Mouse (Mus musculus) telencephalon, adult 2 months (tissue): ENCODE measurements around the gene Cuta.
"Not testable (repeated sequence)": the region's sequence is repeated elsewhere in the genome, so short reads cannot be mapped to it uniquely, and the experiment has no call there.

ENCODE experiments used
- DNase-seq: peaks from one replicate; pipeline ENCODE4 v3.0.0-alpha.2; 2011; ENCODE audit warnings: low read depth, low spot score

The Cuta gene

DNA sequence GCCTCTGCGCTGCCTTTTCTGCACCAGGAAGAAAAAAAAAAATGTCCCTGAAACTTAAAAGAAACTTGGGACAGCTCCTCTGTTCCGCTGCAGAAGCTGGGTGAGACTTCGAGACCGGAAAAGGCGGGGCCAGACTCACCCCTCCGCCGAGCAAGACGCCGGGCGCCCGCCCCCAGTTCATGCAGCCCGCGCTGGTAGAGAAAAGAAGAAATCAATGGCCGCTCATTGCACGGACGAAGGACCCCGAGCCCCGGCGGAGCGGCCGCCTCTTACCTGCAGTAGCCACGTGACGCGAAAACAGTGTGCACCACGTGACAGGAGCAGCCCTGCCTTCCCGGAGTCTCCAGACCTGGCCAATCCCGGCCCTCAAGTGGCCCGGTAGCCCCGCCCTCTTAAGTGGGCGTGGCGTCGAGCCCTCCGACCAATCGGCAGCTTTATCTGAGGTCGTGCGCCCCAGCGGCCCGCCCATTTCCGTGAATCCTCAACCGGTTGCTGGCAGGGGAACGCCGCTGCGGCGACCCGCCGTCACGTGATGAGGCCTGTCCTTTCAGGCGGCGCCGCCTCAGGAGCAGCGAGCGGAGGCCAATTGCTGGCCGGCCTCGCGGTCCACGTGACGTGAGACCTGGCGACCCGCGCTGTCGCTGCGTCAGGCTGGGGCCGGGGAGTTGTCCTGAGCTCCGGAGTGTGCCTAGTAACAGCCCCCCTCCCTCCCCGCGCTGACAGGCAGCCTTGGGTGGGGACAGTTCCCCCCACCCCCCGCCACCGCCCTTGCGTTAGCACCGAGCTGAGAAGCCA lies at the start of gene Cuta:
TSS of gene Cuta (minus strand) at position 392 of the 795 bp plus-strand sequence.
- peak; percentile 99 for DNase-seq

DNA sequence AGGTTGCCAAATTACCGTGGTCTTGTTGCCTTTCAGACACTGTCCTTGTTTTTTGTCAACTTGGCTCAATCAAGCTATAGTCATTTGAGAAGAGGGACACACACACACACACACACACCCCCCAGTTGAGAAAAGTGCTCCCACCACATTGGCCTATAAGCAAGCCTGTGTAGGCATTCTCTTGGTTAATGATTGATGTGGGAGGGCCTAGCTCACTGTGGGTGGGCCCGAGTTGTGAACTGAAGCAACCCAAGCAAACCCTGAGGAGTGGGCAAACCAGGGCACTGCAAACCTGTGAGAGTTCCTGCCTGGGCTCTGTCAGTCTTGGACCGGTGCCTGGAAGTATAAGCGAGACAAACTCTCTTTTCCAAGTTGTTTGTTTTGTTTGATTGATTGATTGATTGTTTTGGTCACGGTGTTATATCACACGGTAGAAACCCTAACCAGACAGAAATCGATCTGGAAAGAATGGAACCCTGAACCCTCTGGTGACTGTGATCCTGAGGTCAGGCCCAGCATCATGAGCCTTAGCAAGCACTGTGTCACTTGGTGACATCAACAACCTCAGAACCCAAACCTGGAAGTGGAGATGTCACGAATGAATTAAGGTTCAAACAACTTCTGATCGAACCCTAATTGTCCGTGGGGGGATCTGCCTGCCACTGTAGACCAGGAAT lies 46.3 kb upstream of the Cuta start:
- no peak for DNase-seq

DNA sequence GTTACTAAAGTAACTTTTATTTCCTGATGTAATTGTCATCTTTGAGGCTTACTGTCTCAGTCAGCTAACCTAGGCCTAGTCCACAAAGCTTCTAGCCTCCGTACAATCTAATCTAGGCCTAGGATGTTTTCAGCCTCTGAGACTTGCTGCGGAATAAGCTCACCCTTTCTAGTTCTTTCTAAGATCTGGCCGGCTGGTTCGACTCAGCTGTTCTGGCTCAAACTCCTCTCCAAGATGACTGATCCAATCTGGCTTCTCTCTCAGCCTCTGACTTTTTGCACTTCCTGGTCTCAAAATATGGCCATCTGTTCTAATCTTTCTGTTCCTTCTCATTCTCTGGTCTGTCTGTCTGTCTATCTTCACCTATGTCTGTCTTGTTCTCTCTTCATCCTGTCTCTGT lies 44.0 kb upstream of the Cuta start:
- no peak for DNase-seq

DNA sequence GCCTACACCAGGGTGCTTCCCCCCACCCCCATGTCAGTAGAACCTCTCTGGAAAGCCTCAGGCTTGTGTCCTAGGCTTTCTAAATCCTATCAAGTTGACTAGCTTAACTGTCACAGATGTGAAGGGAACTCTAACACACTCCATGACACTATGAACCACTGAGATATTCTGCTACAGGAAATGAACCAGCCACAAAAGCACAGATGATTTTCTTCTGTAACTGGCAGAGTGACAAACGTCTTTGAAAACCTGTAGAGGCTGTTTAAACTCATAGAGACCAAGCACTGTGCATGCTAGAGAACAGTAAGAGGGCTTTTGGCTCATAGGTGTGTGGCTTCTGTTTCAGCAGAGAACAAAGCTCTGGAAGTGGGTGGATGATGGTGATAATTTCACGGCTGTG lies 41.7 kb upstream of the Cuta start:
- DNase-seq: no peak

DNA sequence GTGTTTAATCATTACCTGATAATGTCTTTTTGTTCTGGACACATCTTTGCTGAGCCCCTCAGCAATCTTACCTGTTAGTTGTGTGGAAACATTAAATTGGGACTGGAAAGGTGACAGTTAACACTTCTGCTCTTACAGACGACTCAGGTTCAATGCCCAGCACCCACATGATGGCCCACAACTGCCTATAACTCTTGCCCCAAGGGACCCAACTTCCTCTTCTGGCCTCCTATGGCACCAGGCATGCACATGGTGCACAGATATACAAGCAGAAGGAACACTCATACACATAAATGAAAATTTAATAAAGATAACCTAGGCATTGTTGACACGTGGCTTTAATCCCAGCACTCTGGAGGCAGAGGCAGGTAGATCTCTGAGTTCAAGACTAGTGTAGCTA lies 40.1 kb upstream of the Cuta start:
- DNase-seq: no peak

DNA sequence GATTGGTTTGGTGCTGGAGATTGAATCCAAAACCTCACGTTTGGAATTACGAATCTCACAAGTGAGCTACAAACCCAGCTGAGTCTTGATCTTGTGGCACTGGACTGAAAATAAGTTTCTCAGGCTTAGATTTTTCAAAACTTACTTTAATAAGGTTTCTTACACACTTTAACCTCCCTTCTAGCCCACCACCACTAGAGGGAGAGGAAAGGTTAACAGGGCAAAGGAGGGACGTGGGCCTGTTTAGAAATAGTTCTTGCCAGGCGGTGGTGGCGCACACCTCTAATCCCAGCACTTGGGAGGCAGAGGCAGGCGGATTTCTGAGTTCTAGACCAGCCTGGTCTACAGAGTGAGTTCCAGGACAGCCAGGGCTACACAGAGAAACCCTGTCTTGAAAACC lies 38.0 kb upstream of the Cuta start:
- not testable (repeated sequence) for DNase-seq

DNA sequence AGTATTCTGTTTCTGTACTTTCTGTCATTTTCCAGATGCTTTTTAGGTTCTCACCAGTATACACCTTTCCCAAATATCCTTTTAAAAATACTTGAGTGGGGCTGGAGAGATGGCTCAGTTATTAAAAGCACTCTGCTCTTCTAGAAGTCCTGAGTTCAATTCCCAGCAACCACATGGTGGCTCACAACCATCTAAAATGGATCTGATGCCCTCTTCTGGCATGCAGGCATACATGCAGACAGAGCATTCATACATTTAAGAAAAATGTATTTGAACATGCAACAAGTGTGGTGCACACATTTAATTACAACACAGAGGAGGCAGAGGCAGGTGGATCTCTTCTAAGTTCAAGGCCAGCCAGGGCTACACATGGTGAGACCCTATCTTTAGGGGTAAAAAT lies 36.0 kb upstream of the Cuta start:
- no peak for DNase-seq

DNA sequence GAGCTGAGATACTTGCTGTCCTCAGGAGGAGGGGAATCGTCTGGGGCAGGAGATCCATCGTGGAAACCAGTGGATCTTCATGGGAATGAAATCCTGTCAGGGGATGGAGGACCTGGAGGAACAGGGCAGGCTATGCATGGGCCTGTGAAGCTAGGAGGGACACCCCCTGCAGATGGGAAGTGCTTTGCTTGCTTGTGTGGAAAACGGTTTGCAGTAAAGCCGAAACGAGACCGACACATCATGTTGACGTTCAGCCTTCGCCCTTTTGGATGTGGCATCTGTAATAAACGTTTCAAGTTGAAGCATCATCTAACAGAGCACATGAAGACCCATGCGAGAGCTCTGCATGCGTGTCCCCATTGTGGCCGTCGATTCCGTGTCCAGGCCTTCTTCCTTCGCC lies 35.2 kb upstream of the Cuta start:
- no peak for DNase-seq

DNA sequence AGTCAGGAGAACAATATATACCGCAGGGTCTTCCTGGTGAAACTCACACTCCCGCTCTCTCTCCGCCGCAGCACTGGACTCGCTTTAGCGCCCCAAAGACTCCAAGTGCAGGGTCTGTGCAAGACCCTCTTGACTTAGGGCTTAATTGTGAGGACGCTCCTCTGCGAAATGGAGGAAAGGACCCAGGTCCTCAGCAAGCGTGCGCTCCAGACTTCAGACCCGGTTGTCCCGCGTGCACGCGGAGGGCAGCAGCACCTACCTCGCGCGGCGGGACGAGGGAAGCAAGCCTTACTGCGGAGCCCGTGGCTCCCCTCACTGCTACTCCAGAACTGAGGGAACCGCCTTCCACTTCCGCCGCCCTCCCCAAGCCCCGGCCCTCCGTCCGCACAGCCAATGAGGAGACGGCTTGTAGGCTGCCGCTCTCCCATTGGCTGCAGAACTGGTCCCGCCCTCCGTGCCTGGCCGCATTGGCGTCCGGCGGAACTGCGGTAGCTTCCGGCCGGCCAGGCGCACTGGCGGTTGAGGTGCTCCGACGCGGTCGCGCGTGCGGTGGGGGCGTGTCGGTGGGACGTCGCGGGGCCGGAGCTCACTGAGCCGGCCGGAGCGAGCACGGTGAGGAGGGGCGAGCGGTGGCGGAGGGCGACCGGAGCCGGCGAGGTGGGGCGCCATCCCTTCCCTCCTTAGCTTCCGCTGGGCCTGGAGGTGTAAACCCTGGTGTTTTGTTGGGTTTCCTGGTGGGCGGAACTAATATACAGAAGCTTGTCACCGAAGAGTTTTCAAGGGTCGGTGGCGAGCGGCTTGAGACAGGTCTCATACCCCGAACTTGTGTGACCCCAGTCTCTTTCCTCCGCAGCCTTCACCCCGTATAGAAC lies 33.6 kb upstream of the Cuta start, which contains the start of gene Zbtb9:
TSS of gene Zbtb9 (plus strand) at position 465 of the 872 bp plus-strand sequence.
- DNase-seq: peak; percentile 93

DNA sequence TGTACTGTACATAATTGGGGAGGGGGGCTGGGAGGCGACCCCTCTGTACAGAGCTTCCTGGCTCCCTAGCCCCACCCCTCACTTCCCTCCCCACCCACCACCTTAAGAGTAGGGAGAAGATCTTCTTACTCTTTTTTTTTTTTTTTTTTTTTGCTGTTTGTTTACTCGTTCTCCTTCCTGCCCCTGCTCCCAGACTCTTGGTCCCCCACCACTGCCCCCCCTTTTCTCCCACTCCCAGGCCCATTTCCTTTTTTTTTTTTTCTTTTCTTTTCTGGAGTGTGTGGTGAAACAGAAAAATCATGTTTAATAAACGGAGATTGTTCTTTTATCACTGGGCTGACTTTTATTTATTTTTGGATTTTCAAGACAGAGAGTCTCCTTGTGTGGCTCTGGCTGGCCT lies 32.7 kb upstream of the Cuta start:
- no peak for DNase-seq

DNA sequence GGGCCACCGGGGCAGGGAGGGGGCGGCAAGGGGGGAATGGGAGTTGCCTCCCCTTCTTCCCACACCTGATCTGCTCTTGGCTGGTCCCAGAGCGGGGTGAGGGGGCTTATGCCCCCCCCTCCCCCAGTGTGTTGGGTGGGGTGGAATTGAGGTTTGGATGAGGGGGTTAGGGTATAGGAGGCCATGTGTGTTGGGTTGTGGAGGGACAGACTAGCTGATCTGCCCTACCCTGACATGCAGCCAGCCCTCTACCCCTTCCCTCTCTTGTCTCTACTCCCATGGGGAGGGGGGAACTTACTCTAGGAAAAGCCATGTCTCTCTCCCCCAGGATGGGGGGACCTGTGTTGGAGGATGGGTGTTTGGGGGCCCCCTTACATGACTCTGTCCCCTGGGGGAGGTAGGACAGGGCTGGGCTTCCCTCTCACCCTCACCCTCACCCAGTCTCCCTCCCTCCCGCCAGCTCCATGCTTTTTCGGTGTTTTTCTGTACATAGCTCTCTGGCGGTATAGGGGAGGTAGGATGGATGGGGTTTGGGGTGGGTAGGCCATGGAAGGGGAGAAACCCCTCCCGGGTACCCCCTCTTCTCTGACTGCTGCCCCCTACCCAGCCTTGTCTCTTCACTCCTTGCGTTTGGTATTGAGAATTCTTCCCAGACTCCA lies 32.0 kb upstream of the Cuta start:
- no peak for DNase-seq

DNA sequence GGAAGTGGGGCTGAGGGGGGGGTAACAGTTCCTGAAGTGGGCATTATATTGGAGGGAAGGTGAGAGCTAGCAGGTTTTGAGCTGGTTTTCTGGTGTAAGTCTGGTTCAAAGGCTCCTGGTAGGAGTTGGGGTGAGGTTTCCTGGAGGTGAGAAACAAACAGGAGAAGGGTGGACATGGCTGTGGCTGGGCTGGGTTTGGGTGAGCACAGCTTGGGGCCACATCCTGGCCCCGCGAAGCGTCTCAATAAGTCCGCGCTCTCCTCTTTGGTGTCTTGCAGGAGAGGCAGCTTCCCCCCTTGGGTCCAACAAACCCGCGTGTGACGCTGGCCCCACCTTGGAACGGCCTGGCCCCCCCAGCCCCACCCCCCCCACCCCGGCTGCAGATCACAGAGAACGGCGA lies 30.9 kb upstream of the Cuta start:
- no peak for DNase-seq

DNA sequence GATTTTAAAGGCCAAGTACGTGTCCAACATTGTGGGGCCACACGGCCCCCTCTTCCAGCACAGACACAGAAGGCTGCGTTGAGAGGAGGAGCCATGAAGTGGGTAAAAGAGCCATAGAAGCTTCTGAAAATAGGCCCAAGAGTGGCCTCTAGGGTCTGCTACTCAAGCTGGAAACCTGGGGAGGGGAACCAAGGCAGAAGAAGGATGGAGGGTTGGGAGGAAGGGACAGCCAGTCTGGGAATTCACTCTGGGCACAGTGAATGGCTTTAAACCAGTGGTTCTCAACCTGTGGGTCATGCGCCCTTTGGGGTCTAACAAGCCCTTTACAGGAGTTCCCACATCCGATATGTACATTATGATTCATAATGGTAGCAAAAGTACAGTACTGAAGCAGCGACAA lies 29.9 kb upstream of the Cuta start:
- no peak for DNase-seq

DNA sequence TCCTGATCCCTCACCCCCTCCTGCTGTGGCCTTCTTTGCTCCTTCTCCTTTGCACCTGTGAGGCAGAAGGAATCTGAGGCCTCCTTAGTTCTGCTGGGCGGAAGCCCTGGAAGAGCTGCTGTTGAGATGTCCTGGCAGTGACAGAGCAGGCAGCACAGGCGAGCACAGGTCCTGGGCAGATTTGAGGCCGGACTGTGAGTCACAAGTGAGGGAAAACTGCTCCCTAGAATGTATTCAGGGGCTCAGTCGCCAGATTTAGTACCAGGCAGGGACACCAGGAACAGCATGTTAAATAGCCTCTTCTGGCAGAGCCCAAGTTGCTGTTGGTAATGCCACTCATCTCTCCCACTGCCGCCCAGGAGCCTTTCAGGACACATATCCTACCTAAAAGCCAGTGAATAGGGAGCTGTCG lies 28.8 kb upstream of the Cuta start:
- DNase-seq: no peak

DNA sequence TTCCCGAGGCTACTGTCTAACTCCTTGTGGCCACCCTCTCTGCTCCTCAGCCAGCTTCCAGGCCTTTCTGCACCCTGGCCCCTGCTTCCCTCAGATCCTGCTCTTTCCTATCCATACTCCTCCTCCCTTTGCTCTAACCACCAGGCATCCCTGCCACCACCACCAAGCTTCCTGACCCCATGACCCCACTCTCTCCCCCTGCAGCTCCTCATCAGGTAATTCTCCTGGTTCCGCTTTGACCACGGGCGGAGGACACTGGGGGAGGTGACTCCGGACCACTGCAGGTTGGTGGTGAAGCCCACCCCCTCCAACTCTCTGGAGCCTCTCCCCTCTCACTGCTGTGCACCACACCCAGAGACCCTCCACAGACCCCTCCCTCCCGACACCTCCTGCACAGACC lies 28.1 kb upstream of the Cuta start:
- DNase-seq: no peak

DNA sequence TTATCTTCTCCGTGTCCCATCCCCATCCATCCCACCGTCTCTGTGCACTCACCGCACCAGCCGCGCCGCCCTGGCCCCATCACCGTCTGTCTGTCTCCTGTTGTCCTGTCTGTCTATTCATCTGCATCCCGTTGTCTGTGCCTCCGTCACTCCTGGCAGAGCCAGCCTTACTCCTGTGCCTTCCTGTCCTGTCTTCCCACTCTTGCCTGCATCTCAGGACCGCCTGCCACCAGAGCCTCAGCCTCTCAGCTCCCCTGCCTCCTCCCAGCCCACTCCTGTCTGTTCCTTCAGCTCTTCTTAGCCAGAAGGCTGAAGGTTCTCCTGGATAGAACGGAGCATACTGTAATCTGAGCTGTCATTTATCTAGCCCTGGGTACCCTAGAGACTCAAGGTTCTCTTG lies 27.6 kb upstream of the Cuta start:
- DNase-seq: no peak

DNA sequence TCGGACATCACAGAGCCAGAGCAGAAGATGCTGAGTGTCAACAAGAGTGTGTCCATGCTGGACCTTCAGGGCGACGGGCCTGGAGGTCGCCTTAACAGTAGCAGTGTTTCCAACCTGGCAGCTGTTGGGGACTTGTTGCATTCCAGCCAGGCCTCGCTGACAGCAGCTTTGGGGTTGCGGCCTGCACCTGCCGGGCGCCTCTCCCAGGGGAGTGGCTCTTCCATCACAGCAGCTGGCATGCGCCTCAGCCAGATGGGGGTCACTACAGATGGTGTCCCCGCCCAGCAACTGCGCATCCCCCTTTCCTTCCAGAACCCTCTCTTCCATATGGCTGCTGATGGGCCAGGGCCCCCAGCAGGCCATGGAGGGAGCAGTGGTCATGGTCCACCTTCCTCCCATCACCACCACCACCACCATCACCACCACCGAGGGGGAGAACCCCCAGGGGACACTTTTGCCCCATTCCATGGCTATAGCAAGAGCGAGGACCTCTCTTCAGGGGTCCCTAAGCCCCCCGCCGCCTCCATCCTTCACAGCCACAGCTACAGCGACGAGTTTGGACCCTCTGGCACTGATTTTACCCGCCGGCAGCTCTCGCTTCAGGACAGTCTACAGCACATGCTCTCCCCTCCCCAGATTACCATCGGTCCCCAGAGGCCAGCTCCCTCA lies 22.3 kb upstream of the Cuta start:
- no peak for DNase-seq

DNA sequence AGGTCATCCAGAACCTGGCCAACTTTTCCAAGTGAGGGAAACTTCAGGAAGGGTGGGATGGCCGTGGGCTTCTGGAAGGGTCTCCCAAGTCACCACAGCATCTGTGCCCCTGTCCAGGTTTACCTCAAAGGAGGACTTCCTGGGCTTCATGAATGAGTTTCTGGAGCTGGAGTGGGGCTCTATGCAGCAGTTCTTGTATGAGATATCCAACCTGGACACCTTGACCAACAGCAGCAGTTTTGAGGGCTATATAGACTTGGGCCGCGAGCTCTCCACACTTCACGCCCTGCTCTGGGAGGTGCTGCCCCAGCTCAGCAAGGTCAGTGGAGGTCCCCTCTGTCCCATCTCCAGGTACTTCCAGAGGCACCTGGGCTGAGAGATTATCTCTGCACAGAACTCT lies 20.4 kb upstream of the Cuta start:
- no peak for DNase-seq

DNA sequence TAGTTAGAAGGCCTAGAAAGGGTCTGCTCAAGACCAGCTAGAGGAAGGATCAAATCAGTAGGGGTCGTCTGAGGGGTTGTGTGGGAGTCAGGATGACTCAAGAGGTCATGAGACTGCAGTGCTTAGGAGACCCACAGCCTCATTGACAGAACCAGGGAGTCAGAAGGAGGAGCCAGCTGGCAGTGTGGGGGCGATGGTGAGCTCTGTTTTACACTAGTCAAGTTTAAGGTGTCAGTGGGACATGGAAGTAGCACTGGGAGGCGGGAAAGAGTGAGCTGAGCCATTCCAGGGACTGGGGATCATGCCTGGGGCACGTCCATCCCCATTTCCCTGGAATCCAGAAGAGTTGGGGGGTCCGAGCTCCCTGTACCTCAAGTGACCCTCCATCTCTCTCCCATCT lies 19.5 kb upstream of the Cuta start:
- no peak for DNase-seq

DNA sequence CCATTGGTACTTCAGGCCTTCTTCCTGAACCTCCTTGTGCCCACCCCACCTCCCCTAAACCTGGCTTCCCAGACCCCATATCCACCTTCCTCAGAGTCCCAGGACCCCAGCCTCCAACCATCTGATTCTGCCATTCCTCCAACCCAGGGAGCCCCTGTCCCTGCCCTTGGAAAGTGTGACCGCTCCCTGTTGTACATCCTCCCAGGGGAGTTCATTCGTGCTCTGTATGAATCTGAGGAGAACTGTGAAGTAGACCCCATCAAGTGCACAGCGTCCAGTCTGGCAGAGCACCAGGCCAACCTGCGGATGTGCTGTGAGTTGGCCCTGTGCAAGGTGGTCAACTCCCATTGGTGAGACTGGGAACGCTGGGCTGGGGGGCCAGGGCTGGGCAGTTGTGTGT lies 18.5 kb upstream of the Cuta start:
- DNase-seq: no peak

DNA sequence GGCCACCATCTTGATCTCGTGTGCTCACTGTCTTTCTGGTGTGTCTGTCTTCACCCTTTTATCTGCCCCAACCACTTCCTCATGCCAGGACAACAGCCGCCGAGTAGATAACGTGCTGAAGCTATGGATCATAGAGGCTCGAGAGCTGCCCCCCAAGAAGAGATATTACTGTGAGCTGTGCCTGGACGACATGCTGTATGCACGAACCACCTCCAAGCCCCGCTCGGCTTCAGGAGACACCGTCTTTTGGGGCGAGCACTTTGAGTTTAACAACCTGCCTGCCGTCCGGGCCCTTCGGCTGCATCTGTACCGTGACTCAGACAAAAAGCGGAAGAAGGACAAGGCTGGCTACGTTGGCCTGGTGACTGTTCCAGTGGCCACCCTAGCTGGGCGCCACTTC lies 17.5 kb upstream of the Cuta start:
- no peak for DNase-seq
